Mouse (Mus musculus) layer of hippocampus, adult 9-11 months (tissue): ENCODE measurements around the gene Slc18b1.
"Not testable (repeated sequence)": the region's sequence is repeated elsewhere in the genome, so short reads cannot be mapped to it uniquely, and the experiment has no call there.

Source experiments
- DNase-seq: peaks from one replicate; pipeline ENCODE4 v3.0.0; 2022

The Slc18b1 gene

GRCm38 (mm10) chr10:23796551-23797503 lies at the start of gene Slc18b1:
Gene Slc18b1 (plus strand): TSS chr10:23796986.
- DNase-seq = peak; percentile 15

- DNase-seq = no peak
Measured at GRCm38 (mm10) chr10:23754166-23754565, 42.6 kb upstream of the Slc18b1 start.

- DNase-seq = no peak
Measured at GRCm38 (mm10) chr10:23777288-23777945, 19.4 kb upstream of the Slc18b1 start.

- DNase-seq = no peak
Measured at GRCm38 (mm10) chr10:23780539-23781275, 16.1 kb upstream of the Slc18b1 start.

GRCm38 (mm10) chr10:23781760-23782735 lies 14.7 kb upstream of the Slc18b1 start:
- no peak for DNase-seq

- DNase-seq = no peak
Measured at GRCm38 (mm10) chr10:23782855-23783492, 13.8 kb upstream of the Slc18b1 start.

- DNase-seq = no peak
Measured at GRCm38 (mm10) chr10:23783493-23783884, 13.3 kb upstream of the Slc18b1 start.

- DNase-seq = no peak
Measured at GRCm38 (mm10) chr10:23784121-23784520, 12.7 kb upstream of the Slc18b1 start.

- not testable (repeated sequence) for DNase-seq
Measured at GRCm38 (mm10) chr10:23785599-23785998, 11.2 kb upstream of the Slc18b1 start.

GRCm38 (mm10) chr10:23786040-23786439 lies 10.7 kb upstream of the Slc18b1 start:
- DNase-seq = no peak

- DNase-seq = peak; percentile 29
Measured at GRCm38 (mm10) chr10:23786631-23787038, 10.2 kb upstream of the Slc18b1 start.

GRCm38 (mm10) chr10:23787062-23787821 lies 9.5 kb upstream of the Slc18b1 start, which contains the start of gene Rps12:
Gene Rps12 (minus strand): TSS chr10:23787275.
- DNase-seq = peak; percentile 99

- DNase-seq = no peak
Measured at GRCm38 (mm10) chr10:23788056-23788600, 8.7 kb upstream of the Slc18b1 start.

GRCm38 (mm10) chr10:23795871-23796520 lies 790 bp upstream of the Slc18b1 start:
- DNase-seq = no peak

- DNase-seq = no peak
Measured at GRCm38 (mm10) chr10:23797606-23798005, 820 bp downstream of the Slc18b1 start.

GRCm38 (mm10) chr10:23798142-23798541 lies 1.4 kb downstream of the Slc18b1 start:
- no peak for DNase-seq

GRCm38 (mm10) chr10:23799933-23800332 lies 3.1 kb downstream of the Slc18b1 start:
- DNase-seq = no peak

- no peak for DNase-seq
Measured at GRCm38 (mm10) chr10:23802911-23803310, 6.1 kb downstream of the Slc18b1 start.

- DNase-seq = no peak
Measured at GRCm38 (mm10) chr10:23804665-23805064, 7.9 kb downstream of the Slc18b1 start.

GRCm38 (mm10) chr10:23806201-23806600 lies 9.4 kb downstream of the Slc18b1 start:
- no peak for DNase-seq
